Mouse (Mus musculus): ENCODE results near the gene Phactr3.

Gene Phactr3

GRCm38 (mm10) chr2:178137518-178137917 is 18.7 kb downstream of the Phactr3 start:
- peak; percentile 53 for DNase-seq

DNA sequence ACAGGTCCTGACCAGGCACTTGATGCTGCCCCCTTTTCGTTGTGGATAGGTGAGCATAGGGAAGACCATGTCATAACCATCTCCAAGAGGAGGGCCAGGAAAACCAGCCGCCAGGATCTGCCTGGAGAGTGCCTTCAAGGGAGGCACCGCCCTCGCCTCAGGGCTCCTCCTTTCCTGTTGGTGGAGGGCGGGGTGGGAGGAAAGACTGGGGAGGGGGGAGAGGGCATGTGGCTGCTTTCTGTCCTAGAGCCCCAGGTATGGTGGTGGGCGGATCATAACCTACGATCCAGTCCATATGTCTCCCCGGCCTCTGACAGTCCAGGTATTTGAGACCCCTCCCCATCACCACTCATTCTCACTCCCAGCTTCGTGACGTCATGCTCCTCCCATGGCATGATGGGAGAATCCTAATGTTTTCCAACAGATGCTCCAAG is 22.7 kb downstream of the Phactr3 start:
- DNase-seq, result no peak

DNA sequence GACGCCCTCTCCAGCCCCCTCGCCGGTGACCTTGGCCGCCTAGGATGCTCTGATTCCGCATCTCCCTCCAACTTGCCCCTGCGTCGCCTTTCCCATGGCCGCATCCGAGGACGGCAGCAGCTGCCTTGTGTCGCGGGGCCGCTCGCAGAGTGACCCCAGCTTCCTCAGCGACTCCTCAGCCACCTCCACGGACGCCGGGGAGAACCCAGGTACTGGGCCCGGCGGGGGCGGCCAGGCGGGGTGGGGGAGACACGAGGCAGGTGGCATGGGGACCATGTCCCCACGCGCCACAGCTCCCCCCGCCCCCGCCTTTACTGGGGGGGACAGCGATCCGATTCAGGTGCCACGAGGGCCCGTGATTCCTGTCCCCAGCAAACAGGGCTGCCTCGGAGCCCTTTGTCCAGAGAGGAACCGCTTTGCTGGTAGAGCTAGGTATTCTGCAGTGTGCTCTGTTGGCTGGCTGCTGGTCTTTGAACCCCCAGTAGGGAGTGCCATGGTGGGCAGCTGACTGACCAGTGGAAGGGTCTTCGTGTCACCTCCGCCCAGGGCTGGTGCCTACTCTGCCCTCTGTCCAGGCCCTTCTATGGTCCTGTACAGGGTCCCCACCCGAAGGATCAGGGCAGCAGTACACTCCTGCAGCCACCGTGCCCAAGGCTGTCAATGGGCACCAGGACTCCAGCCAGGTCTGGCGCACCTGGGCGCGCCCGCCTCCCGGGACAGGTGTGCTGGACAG is 23.7 kb downstream of the Phactr3 start:
- no peak for DNase-seq

DNA sequence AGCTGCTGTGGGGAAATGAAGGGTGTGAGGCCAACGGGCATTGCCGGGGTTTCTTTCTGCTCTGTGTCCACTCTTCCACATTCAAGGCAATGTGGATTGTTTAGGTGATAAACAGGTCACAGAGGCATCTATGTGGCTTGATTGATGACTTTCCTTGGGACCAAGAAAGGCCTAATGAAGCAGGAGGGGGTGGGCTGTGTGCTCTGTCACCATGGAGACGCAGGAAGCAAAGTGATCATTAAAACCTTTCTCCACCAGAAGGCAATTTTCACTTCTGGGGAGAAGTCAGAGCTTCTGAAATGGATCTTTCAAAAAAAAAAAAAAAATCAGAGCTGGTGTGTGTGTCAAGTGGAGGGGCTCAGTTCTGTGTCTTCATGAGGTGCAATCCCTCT is 24.2 kb downstream of the Phactr3 start:
- DNase-seq, result no peak

DNA sequence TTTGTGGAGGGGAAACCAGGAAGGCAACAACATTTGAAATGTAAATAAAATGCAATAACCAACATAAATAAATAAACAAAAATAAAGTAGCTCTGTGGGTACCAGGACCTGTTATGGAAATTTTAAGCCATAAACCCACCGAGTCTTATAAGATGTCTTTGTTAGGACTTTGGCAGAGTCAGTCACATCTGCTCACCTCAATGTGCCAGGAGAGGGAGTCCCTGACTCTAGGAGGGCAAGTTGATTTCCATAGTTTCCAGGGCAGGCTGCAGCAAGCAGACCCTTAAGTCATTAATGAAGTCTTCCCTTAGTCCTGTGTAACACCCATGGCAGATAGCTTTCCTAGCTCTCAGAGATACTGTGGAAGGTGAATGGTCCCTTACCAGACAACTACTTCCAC is 25.1 kb downstream of the Phactr3 start:
- no peak for DNase-seq

- DNase-seq, result no peak
These were observed 30.5 kb downstream of the Phactr3 start for GRCm38 (mm10) chr2:178149312-178149711.

DNA sequence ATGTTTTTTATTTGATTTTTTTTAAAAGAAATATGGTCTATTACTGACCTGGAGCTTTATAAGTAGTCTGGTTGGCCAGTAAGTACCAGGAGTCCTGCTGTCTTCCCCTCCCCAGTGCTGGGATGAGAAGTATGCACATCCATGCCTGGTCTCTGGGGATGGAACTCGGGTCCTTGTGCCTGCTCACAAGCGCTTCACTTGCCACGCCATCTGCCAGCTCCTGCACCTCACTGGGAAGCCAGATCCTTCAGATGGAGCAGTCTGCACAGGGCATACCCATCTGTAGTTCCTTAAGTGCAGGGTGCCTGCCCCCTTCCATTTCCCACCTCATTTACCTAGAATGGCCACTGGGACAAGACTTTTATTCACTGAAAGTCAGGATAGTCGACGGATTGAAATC is 31.9 kb downstream of the Phactr3 start:
- no peak for DNase-seq

GRCm38 (mm10) chr2:178153601-178154000 is 34.8 kb downstream of the Phactr3 start:
- no peak for DNase-seq

DNA sequence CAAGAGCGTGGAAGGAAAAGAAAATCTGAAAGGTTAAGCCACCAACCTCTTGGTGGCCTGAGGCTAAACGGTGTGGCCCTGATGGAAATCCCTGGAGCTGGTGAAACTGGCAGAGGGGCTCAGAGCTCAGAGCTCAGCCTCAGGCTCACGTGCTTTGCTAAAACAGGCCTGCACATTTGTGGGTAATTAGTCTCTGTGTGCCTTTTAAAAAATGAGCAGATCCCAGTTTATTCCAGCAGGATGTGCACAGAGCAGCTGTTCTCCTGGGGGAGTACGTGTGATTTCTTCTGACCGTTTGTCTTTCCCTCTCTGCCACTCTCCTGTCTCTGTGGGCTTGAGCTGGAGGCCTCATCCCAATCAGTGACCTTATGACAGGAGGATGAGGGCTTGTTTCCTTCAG is 35.4 kb downstream of the Phactr3 start:
- DNase-seq, result no peak

DNA sequence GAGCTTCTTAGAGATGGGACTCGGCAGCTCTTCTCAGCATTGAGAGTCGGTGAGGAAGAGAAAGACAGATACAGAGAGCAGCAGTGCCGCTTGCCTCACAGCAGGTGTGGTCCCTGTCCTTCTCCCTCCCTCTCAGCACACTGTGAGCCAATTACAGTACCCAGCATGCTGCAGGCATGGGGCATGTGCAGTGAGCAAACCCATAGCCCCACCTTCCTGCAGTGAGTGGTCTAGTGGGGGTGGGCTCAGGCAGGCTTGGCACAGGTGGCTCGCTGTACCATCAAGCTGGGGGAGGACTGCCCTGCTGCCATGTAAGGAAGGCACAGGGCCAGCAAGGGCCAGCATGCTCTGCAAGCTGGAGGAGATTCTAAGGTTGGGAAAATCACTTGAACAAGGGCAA is 35.8 kb downstream of the Phactr3 start:
- no peak for DNase-seq

GRCm38 (mm10) chr2:178155176-178155916 is 36.6 kb downstream of the Phactr3 start:
- no peak for DNase-seq

GRCm38 (mm10) chr2:178155917-178156282 is 37.1 kb downstream of the Phactr3 start:
- DNase-seq, result no peak

- no peak for DNase-seq
These were observed 40.2 kb downstream of the Phactr3 start for GRCm38 (mm10) chr2:178158936-178159335.

DNA sequence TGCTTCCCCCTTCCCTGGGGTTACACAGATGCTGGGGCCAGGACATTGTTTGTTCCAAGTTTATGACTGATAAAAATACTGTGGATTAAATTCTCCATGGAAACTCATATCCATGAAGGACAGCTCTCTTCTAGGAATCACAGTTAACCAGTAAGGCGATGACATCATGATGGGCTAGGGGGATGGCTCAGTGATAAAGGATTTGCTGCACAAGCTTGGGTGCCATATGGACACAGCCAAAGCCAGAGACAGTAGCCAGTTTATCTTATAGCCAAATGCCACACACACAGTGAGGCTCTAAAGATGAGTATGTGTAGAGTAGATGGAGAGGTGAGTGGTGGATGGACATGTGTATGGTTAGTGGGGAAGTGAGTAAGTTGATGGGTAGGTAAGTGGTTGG is 45.2 kb downstream of the Phactr3 start:
- no peak for DNase-seq

GRCm38 (mm10) chr2:178165943-178166342 is 47.2 kb downstream of the Phactr3 start:
- DNase-seq, result no peak

DNA sequence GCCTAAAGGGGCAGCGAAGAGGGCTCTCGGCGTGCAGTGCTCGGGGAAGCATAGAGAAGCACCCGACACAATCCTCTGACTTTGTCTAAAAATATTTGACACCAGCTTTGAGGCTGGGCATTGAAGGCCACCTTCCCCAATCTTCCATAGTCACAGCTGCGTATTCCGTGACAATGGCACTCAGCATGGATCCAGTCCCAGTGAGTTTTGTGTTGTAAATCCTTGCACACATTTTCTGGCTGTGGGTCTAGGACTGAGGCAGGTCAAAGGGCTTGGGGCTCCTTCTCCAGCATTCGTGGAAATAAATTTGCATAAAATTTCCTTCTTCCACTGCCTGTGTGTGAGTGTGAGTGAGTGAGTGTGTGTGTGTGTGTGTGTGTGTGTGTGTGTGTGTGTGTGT is 51.2 kb downstream of the Phactr3 start:
- no peak for DNase-seq

GRCm38 (mm10) chr2:178173951-178174350 is 55.2 kb downstream of the Phactr3 start:
- DNase-seq, result no peak

- no peak for DNase-seq
These were observed 56.6 kb downstream of the Phactr3 start for GRCm38 (mm10) chr2:178175286-178175931.

DNA sequence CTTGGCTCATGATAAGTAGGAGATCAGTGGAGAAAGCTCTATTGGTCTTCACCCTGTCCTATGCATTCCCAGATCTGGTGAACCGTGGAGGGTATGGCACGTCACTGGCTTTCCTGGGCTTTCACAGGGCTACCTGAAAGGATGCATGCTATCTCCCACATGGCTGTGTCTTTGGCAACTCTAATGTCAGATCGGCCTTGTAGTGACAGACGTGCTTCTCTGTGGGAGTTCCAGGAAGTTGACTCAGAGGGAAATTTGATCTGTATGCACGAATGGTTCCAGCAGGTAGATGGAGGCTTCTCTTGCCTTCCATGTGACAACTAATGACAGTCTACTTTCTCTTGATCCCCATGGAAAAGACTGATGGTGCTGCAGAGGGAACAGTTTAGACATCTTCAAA is 65.5 kb downstream of the Phactr3 start:
- no peak for DNase-seq

DNA sequence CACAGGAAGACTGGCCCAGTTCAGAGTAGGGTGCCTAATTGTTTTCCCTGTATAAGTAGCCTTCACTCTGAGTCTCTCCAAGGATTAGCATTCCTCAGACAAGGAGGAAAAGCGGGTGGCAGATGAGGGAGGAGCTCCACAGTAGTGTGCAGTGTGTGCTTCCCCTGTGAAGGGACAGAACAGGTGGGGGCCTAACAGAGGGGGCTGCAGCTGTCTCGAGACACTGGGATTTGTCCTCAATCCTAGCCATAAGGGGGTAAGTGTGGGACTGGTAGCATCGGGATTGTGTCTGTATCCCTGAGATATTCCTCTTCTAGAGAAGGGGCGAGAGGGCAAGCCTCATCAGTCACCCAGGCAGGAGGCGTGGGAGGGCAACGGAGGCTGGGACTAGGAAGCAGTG is 66.1 kb downstream of the Phactr3 start:
- no peak for DNase-seq

DNA sequence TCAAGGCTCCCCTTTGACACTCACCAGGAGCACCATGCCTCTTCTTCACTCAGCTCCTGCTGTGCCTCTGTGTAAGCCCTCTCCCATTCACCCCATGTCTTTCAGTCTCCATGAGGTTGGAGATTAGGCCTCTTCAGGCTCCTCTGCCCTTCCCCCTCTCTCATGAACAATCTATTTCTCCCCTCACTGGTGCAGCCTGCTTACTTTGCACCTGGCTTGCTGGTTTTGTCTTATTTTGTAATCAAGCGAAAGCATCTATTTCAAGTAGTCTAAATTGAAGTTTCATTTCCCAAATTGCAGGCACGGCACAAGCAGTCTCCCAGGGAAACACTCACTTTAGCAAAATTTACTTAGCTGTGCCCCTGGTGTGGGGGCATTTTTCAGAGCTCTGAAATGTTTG is 70.2 kb downstream of the Phactr3 start:
- DNase-seq, result no peak

DNA sequence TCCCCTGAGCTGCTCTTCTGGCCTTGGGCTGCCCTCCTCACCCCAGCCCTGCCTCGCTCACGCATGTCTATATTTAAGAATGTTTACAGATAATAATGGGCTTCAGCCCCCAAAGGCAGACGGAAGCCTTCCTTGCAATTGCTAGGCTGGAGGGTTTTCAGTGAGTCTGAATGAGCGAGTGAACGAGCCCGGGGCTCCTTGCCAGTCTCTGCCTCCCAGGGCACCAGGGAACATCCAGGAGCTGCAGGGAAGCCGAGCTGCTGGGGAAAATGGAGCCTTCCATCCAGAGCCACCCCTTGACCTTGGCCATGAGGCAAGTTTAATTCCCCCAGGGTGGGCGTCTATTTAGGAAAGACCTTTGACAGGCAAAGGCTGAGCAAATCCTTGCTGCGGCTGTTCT is 74.1 kb downstream of the Phactr3 start:
- DNase-seq, result no peak

DNA sequence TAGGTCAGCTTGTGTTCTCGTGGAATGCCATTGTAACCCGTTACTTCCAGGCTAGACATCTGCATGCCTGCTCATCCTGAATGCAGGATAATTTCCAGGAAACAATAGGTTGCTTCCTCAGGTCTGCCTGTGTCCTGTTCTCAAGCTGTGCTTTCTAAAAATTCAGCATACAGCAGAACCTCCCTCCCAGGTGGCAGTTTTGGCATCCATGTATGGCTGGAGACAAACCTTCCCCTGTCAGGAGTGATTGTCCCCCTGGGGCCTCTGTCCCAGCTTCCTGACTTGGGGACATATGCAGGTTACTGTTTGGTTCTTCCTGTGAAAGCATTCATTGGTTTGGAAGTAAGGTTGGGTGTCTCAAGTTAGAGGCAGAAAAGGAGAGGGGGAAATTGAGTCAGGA is 74.7 kb downstream of the Phactr3 start:
- DNase-seq, result no peak

DNA sequence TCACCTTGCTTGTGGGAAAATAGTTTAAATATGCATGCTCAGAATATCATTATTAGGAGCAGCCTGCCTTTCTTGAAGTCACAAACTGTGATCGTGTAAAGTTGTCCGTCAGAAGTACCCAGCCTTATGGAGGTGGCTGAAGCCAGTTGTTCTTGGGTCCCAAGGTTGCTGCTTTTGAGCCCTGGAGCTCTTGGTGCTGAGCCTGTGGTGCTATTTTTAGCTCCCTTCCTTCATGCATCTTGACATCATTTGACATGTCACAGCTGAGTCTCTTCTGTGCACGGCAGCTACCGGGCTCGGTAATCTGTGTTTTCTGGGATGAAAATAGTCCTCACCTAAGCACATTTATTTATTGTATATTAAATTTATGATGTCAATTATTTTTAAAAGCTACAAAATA is 76.1 kb downstream of the Phactr3 start:
- no peak for DNase-seq

Measured in thymus, postnatal 4 days (tissue).